Mouse (Mus musculus): Measurements from ENCODE around the gene Muc5ac. TPM values are rescaled to one million over a fixed set of nuclear protein-coding genes. Genes with fewer than 3 reads are reported as not detected.

Gene Muc5ac
- polyA plus RNA-seq, 1 experiment: not detected

DNA sequence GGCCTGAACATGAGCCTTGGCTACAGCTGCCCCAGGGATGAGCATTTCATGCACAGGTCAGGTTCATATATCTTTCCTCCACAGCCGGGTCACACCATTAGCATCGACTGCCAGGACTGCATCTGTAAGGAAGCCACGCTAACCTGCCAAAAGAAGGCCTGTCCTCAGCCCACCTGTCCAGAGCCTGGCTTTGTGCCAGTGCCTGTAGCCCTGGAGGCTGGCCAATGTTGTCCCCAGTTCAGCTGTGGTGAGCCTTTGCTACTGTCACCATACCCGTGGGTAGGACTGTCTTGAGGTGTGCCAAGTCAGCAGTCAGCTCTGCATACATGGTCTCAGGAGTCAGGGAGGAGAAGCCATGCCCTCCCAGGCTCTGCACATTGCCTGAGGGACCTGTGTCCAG, 26.6 kb downstream of the Muc5ac start:
- H3K27ac ChIP-seq (replicated peaks; ENCODE audit: low read depth, low read length): no peak overlapping the region
- H3K4me3 ChIP-seq (ENCODE audit: insufficient read depth, low read depth, low read length): no peak overlapping the region
- no peaks in the 10 kb centered on the region for H3K4me1 ChIP-seq (ENCODE audit: control insufficient read depth, insufficient read depth, insufficient read length, low read length)

DNA sequence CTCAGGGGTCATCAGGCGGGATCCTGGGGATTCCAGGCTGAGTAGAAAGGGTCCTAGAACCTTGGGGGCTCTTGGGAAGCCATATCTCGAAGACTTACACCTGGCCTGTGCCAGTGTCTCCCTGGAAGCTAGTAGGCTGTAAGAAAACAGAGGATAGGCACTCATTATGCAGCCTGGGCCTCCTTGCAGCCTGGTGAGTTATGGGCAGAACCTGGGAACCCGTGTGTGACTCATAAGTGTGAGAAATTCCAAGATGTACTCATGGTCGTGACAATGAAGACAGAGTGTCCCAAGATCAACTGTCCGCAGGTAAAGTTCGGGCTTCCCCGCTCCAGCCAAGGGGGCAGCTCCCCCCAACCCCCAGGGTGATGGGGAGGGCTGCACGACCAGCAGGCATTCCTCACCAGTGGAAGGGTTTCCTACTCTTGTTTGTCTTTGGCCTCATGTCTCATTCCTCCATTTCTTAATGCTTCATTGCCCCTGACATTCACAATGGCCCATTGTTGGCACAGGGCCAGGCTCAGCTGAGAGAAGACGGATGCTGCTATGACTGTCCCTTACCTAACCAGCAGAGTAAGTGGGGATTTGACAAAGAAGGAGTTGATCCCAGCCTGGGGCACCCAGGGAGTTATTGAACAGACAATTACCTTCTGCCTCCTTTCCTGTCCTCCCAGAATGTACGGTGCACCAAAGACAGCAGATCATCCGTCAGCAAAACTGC, 28.7 kb downstream of the Muc5ac start:
- H3K27ac ChIP-seq (replicated peaks; ENCODE audit: low read depth, low read length): no peak overlapping the region
- H3K4me1 ChIP-seq (ENCODE audit: control insufficient read depth, insufficient read depth, insufficient read length, low read length): no peaks in the 10 kb centered on the region

DNA sequence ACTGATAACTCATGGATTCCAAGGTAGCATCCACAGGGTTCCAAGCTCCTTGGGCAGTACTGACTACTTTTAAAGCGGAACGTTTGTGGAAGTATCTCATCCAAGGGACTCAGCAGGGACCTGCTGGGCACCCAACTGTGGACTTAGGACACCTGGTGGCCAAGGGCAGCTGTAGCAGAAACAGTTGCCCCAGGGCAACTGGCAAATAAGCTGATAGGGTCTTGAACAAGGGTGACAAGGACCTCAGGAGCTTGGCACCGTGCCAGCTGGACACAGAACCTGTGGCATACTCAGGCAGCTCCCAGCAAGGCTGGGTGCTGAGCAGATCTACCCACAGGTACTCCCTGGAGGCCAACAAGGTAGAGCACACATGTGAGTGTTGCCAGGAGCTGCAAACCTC, 29.5 kb downstream of the Muc5ac start:
- Histone ChIP-seq H3K4me3 (ENCODE audit: insufficient read depth, low read depth, low read length) (no peak overlapping the region), H3K4me1 (ENCODE audit: control insufficient read depth, insufficient read depth, insufficient read length, low read length) (no peaks in the 10 kb centered on the region), H3K27ac (replicated peaks; ENCODE audit: low read depth, low read length) (no peak overlapping the region)

More for the DNA sequence above, 28.7 kb downstream of the Muc5ac start:
- no peak overlapping the region for H3K4me3 ChIP-seq (ENCODE audit: insufficient read depth, low read depth, low read length)

DNA sequence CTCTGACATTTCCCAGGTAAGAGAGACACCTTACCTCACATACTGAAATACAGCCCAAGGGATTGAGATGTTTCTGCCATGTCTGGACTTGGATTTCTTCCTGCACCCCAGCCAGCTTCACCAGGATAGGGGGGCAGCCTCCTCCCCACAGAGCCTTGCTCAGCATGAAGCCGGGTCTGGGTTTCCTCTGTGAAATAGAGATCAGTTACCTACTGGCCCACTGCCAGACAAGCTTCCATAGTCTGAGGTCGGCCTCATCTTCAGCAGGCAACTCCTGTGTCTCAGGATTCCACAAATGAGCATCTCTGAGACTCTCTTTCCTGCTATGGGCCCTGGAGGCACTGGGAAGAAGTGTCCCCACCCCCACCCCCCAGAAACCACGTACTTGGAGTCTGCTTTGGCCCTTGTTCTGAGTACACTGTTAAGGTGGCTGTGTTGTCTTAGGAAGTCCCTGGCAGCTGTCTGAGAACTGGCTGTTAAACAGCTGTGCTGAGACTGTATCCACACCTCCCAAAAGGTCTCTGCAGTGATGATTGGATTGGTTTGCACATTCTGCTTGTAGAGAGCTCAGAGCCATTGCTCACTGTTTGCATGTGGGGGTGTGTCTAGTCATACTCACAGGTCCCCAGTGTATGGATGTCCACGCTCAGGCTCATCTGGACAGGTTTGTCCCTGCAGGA, 34.0 kb downstream of the Muc5ac start:
- no peak overlapping the region for H3K4me3 ChIP-seq (ENCODE audit: insufficient read depth, low read depth, low read length)
- no peak overlapping the region for H3K27ac ChIP-seq (replicated peaks; ENCODE audit: low read depth, low read length)
- H3K4me1 ChIP-seq (ENCODE audit: control insufficient read depth, insufficient read depth, insufficient read length, low read length): no peaks in the 10 kb centered on the region

DNA sequence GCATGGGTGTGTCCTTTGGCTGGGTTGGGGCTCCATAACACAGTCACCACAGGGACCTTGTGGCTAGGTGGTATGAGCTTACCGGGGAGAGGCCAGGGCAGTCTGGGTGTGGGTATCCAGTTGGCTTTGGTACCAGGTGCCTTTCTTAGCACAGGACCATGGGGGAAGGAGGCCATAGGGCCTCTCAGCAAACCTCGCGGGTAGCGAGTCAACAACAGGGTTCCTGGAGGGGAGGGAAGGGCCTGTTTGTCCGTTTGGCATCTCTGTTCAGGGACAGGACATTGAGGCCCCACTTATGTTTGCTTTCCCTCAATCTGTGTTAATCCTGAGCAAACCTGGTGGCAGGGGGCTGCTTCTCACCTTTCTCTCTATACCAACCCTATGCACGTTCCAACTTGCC, 34.9 kb downstream of the Muc5ac start:
- Histone ChIP-seq H3K27ac (replicated peaks; ENCODE audit: low read depth, low read length) (no peak overlapping the region), H3K4me1 (ENCODE audit: control insufficient read depth, insufficient read depth, insufficient read length, low read length) (no peaks in the 10 kb centered on the region), H3K4me3 (ENCODE audit: insufficient read depth, low read depth, low read length) (no peak overlapping the region)

DNA sequence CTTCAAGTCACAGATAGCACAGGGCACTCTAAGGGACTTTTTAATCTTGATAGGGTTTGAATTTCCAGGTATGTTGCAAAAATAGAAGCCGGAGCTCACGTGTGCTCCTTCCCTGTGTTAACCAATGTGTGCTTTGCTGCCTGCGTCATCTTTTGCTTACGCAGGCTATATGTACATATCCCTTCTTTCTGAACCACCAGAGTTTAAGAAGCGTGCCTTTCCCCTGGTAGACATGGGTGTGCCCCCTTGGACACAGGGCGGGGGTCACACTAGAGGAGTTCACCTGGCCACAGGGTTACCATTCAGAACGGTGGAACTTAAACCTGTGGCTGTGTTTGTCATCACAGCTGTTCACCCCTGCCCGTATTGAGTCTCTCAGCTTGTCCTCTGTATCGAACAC, 35.6 kb downstream of the Muc5ac start:
- Histone ChIP-seq H3K4me1 (ENCODE audit: control insufficient read depth, insufficient read depth, insufficient read length, low read length) (no peaks in the 10 kb centered on the region), H3K4me3 (ENCODE audit: insufficient read depth, low read depth, low read length) (no peak overlapping the region), H3K27ac (replicated peaks; ENCODE audit: low read depth, low read length) (no peak overlapping the region)

DNA sequence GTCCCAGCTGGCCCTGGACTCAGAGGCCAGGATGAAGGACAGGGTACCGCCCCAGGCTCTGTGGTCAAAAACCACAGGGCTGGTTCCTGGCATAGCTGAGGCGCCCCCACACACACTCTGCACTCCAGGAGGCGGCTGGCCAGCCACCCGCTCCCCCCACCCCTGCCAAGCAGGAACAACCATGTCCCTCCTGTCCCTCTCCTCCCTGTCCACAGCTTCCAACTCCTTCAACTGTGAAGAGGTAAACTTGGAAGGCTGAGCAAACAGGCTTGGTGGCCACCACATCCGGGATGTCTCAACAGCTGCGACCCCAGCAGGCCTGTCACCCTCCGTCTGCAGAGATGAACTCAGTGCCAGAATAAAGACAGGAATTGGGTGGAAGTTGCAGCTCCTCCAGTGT, 47.2 kb downstream of the Muc5ac start:
- no peak overlapping the region for H3K4me3 ChIP-seq (ENCODE audit: insufficient read depth, low read depth, low read length)
- H3K27ac ChIP-seq (replicated peaks; ENCODE audit: low read depth, low read length): no peak overlapping the region
- H3K4me1 ChIP-seq (ENCODE audit: control insufficient read depth, insufficient read depth, insufficient read length, low read length): no peaks in the 10 kb centered on the region

DNA sequence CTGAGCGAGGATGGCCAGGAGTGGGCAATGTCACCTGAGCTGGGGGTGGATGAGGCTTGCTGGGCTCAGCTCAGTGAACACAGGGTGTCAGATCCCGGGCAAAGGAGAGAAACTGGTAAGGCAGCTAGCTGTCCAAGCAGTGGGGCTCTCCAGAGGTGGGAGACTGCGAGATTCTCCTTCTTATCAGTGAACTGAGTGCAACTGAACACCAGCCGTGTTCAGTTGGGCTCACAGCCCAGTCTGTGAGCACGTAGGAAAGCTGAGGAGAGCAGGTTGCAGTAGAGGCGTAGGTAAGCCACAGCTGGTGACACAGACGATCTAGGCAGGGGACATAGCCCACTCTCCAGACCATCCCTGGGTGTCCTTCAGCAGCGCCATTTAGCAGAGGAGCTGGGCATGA, 47.7 kb downstream of the Muc5ac start:
- H3K4me1 ChIP-seq (ENCODE audit: control insufficient read depth, insufficient read depth, insufficient read length, low read length): no peaks in the 10 kb centered on the region
- no peak overlapping the region for H3K27ac ChIP-seq (replicated peaks; ENCODE audit: low read depth, low read length)
- no peak overlapping the region for H3K4me3 ChIP-seq (ENCODE audit: insufficient read depth, low read depth, low read length)

DNA sequence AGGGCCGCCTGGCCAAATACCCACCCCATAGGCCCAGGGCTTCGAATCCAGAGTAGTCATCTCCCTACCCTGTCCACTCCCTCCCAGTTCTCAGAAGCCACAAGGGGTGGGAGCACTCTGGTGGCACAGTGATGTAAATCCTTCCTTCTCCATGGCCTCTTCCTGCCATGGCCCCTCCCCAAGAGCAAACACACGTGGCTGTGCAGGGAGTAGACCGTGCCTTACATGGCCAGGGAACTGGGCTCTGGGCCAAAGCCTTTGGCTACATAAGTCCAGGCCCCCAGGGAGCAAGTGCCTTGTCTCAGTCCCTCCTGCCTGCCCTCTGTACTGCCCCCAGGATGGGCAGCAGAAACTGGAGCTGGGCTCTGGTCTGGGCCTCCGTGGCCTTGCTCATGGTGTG, 50.0 kb downstream of the Muc5ac start, which contains the start of gene Muc5b:
TSS of gene Muc5b (plus strand) at position 292 of the 400 bp plus-strand sequence.
- H3K4me3 ChIP-seq (ENCODE audit: insufficient read depth, low read depth, low read length): no peak within 1 kb of the TSS
- H3K4me1 ChIP-seq (ENCODE audit: control insufficient read depth, insufficient read depth, insufficient read length, low read length): no peaks in the 10 kb centered on the region

DNA sequence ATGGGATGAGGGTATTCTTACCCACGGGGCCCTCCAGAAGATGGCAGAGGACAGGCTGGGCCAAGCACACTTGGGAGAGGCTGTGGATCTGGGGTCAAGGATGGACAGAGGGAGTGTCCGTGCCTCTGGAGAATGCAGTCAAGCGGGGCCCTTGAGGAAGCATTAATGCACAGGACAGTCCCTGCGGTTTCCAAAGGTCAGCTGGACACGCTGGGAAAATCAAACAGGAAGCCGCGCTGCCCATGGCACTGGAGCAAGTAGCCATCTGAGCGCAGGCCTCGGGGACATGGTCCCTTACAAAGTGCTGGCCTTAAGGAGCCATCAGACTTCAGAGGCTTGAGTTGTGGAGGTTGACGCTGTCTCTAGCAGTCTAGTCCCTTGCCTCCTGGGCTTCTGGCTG, 51.6 kb downstream of the Muc5ac start:
- H3K4me3 ChIP-seq (ENCODE audit: insufficient read depth, low read depth, low read length): no peak overlapping the region
- H3K27ac ChIP-seq (replicated peaks; ENCODE audit: low read depth, low read length): no peak overlapping the region

More for the DNA sequence above, 50.0 kb downstream of the Muc5ac start, which contains the start of gene Muc5b:
- H3K27ac ChIP-seq (replicated peaks; ENCODE audit: low read depth, low read length): no peak within 1 kb of the TSS

DNA sequence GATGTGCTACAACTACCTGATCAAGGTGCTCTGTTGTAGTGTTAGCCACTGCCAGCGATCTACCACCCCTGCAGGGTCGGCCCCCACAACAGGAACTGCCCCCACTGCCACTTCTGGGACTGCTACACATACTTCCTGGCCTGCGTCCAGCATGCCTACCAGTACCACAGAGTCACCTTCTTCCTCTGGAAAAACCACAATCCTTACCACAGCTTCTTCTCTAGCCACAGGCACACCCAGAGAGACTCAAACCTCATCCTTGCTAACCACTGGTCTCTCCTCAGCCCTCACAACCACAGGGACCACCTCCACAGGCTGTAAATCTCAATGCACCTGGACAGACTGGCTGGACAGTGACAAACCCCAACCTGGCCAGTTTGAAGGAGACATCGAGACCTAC, 72.3 kb downstream of the Muc5ac start:
- H3K4me3 ChIP-seq (ENCODE audit: insufficient read depth, low read depth, low read length): no peak overlapping the region
- no peaks in the 10 kb centered on the region for H3K4me1 ChIP-seq (ENCODE audit: control insufficient read depth, insufficient read depth, insufficient read length, low read length)
- no peak overlapping the region for H3K27ac ChIP-seq (replicated peaks; ENCODE audit: low read depth, low read length)

More for the DNA sequence above, 51.6 kb downstream of the Muc5ac start:
- H3K4me1 ChIP-seq (ENCODE audit: control insufficient read depth, insufficient read depth, insufficient read length, low read length): no peaks in the 10 kb centered on the region

Other genes with a start within 250 kb of the Muc5ac start
- gene Chid1, start 249.1 kb upstream of the Muc5ac start, polyA plus RNA-seq (2012; ENCODE audit: insufficient read depth, insufficient read length, missing spikeins): 13.4 and 19.8 TPM in 2 replicates
- gene Ap2a2, start 226.8 kb upstream of the Muc5ac start, polyA plus RNA-seq (2012; ENCODE audit: insufficient read depth, insufficient read length, missing spikeins): 40.3 and 42.7 TPM in 2 replicates
- gene Muc6, start 133.7 kb upstream of the Muc5ac start, polyA plus RNA-seq (2012; ENCODE audit: insufficient read depth, insufficient read length, missing spikeins): not detected in 2 replicates
- gene Muc2, start 98.6 kb upstream of the Muc5ac start, polyA plus RNA-seq (2012; ENCODE audit: insufficient read depth, insufficient read length, missing spikeins): not detected in 2 replicates
- not detected in 2 replicates for gene Muc5b, start 50.1 kb downstream of the Muc5ac start, polyA plus RNA-seq (2012; ENCODE audit: insufficient read depth, insufficient read length, missing spikeins)
- 23.1 and 27.4 TPM in 2 replicates for gene Tollip, start 129.5 kb downstream of the Muc5ac start, polyA plus RNA-seq (2012; ENCODE audit: insufficient read depth, insufficient read length, missing spikeins)
- gene Brsk2, start 160.8 kb downstream of the Muc5ac start, polyA plus RNA-seq (2012; ENCODE audit: insufficient read depth, insufficient read length, missing spikeins): 1.8 TPM in 1 of 2 replicates, not detected in the other